Mouse (Mus musculus): ENCODE results near the gene Zbtb3. TPM values are rescaled to one million over a fixed set of nuclear protein-coding genes. Genes with fewer than 3 reads are reported as not detected.
A peak's percentile ranks its signal among the peaks of the same experiment; 100 is the strongest.

Zbtb3 gene
- total RNA-seq, 1 experiment from 2014 or later: 1.1 TPM

DNA sequence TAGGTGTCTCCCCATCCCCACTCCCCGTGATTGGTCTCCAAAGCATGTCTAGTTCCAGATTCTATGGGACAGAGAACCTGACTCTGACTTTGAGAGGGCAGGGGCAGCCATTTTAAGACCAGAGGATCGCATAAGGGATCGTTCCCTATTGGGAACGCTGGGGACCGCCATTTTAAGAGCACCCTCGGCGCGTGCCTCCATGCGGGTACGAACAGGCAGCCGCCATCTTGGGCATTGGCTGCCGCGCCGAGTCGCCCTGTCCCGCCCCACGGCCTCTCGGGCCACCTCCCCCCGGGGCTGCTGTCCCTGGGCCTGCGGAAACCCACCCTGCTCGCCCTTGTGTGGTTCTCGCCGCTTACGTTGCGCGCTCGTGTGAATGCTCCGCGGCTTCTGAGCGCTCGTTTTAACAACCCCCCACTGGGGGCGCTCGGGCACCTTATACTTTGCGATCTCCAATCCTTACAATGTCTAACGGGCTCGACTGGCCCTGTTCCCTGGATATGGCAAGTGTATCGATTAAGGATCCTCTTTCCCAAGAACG, 35.0 kb downstream of the Zbtb3 start, which contains the start of gene Bscl2:
TSS of gene Bscl2 (plus strand) at position 217 of the 541 bp plus-strand sequence.
- peak; percentile 80 for ATAC-seq (replicated peaks; ENCODE audit: insufficient number of reproducible peaks, low FRiP score, low TSS enrichment, poor library complexity, severe bottlenecking)

DNA sequence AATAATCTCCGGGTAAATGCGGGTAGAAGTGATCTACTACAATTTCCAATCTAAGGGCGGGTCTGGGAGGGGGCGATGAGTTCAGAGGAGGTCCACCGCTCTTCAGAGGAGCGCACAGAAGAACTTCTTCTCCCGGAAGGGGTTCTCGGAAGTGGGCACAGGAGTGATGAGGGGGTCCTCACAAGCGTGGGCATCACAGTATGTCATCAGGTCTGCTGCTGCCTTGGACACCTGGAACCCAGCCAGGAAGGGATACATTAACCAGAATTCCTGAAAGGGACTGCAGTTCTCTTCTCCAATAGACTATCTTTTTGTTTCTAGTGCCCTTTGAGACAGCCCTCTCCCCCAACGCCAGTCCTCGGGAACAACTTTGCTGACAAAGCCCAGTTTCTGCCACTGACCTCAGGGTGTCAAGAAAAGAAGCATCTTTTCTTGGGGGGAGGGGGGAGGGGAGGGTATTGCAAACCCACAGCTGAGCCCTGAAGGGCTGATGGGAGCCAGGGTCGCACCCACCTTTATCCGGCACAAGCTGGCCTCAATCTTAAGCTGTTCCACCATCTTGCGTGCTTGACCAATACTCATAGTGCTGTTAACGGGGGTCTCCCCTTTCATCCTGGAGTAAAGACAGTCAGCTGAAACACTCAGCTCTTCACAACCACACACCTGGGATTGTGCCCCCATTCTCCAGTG, 35.8 kb downstream of the Zbtb3 start:
- ATAC-seq (replicated peaks; ENCODE audit: insufficient number of reproducible peaks, low FRiP score, low TSS enrichment, poor library complexity, severe bottlenecking): no peak

DNA sequence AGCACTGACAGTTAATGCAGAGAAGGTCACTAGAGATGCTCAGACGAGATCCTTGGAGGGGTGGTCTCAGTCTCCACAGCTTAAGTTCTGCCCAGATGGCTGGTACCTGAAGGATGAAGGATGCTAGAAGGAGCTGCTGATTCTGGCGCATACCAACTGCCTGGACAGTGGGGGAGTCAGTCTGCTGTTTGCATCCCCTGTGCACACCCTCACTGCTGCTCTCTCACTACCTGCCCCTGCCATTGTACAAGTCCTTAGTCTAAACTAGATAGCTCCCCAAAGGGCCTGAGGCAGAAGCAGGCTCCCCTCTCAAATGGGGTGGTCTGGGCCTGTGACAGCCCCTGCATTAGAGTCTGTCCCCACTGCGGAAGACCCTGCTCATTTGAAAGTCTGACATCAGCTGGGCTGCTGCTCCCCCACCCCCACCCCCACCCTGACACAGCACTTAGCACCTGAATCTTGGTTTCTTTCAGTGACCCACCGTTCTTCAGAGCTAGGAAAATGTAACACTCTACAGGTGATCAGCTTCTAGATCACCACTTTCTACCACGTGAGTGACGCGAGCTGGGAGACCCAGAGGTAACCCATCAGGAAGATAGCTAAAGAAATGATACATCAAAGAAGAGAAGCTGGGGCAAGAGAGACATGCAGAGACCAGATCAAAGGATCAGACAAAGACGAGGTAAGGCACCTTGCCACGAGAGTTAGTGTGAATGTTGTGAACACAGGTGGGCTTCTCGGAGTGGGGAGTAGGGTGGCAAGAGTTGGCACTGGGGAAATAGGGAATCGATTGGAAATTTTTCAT, 37.0 kb downstream of the Zbtb3 start, which contains the start of gene Gng3:
TSS of gene Gng3 (minus strand) at position 92 of the 805 bp plus-strand sequence.
- no peak for ATAC-seq (replicated peaks; ENCODE audit: insufficient number of reproducible peaks, low FRiP score, low TSS enrichment, poor library complexity, severe bottlenecking)

DNA sequence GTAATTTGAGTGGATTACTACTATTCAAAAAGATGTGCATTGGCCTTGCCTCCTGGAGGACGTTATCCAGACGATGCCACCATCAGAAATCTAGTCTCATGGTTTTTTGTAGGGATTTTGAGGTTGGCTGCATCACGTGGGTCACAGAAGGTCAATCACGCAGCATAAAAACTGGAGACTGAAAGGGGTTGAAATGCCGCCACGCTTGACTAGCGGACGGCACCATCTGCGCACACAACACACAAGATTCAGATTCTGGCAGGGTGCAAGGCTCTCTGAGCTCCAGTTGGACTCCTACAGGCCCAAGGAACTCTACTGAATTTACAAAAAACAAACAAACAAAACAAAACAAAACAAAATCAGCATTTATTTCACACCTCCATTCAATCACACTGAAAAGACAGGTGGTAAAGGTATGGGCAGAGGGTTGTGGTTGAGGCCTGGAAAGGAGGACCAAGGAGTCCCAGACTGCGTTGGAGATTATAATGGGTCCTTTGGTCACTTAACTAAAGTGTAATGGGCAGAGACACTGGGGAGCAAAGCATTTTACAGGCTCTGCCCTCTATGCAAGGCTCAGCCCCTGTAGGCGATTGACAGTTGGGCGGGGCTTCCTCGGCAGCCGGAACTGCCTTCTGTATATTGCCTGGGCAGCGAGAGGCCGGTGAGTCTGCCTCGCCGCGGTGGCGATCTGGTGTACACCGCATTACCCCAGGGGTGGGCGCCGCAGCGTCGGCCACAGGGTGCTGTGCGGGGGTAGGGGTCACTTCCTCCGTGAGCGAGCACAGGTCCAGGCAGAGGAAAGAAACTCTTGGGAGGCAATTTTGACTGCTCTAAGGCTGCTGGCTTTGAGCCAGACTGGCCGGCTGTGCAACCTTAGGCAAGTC, 37.8 kb downstream of the Zbtb3 start:
- ATAC-seq (replicated peaks; ENCODE audit: insufficient number of reproducible peaks, low FRiP score, low TSS enrichment, poor library complexity, severe bottlenecking): peak; percentile 52; the same call in 1 of the 2 replicates

DNA sequence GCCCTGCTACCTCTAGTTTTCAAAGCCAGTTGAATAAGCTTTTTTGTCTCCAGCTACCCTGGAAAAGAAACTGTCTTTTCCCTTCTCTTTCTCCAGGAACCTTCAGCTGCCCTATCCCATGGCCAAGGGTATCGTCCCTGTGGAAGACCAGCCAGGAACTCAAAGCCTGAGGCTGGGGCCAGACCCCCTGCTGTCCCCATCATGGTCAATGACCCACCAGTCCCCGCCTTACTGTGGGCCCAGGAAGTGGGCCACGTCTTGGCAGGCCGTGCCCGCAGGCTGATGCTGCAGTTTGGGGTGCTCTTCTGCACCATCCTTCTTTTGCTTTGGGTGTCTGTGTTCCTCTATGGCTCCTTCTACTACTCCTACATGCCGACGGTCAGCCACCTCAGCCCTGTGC, 38.7 kb downstream of the Zbtb3 start:
- ATAC-seq (replicated peaks; ENCODE audit: insufficient number of reproducible peaks, low FRiP score, low TSS enrichment, poor library complexity, severe bottlenecking): no peak

DNA sequence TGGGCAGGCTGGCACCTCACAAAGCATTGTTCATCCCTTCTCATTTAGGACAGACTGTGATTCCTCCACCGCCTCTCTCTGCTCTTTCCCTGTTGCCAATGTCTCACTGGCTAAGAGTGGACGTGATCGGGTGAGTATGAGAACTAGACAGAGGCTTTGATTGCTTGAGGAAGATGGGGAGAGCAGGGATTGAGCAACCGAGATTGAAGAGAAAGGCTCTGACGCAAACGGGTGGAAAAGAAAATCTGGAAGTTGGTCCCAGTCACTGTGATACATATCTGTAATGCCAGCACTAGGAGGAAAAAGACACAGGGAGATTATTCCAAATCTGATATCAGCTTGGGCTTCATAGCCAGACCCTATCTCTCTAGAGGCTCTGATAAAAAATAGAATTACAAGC, 40.6 kb downstream of the Zbtb3 start:
- ATAC-seq (replicated peaks; ENCODE audit: insufficient number of reproducible peaks, low FRiP score, low TSS enrichment, poor library complexity, severe bottlenecking): no peak

DNA sequence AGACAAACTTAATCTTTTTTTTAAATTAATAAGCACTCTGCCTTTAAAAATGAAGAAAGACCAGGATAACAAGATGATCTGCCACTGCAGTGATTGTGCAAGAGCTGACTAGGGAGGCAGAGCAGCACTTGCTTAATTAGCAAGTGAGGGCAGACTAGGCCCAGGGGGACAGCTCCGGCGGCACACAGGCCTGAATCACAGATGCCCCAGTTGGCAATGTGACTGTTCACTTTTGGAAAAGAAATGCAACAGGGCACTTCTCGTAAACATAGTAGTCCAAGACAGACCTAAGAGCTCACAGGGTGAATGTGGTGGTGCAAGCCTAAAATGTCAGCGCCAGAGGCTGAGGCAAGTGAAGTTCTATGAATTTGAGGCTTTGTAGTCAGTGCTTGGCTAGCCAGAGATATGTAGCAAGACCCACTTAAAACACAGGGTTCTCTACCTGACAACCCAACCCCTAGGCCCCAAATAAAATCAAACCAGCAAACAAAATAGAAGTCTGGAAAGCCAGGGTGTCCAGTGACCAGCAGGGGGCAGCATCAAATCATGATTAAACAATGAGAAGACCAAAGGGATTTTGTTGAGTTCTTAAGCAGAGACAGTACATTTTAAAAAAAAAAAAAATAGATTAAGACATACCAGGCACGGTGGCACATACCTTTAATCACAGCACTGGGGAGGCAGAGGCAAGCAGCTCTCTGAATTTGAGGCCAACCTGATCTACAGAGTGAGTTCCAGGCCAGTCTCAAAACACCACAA, 42.2 kb downstream of the Zbtb3 start:
- ATAC-seq (replicated peaks; ENCODE audit: insufficient number of reproducible peaks, low FRiP score, low TSS enrichment, poor library complexity, severe bottlenecking): 0 out of 2 replicates have a peak, but pooled peaks have one; percentile 15

DNA sequence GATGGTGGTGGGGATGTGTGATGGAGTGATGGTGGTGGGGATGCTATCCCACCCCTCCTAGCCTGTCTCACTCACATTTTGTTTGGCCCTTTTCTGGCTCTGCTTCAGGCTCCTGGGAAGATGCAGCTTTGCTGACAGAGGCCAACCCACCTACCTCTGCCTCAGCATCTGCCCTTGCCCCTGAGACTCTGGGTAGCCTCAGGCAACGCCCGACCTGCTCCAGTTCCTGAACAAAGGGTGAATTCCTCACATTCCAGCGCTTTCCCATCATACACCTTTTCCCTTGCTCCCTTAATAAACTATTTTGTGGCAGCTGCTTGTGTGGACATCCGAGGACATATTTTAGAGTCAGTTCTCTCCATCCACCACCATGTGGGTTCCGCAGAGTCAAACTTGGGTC, 46.0 kb downstream of the Zbtb3 start:
- ATAC-seq (replicated peaks; ENCODE audit: insufficient number of reproducible peaks, low FRiP score, low TSS enrichment, poor library complexity, severe bottlenecking): no peak

DNA sequence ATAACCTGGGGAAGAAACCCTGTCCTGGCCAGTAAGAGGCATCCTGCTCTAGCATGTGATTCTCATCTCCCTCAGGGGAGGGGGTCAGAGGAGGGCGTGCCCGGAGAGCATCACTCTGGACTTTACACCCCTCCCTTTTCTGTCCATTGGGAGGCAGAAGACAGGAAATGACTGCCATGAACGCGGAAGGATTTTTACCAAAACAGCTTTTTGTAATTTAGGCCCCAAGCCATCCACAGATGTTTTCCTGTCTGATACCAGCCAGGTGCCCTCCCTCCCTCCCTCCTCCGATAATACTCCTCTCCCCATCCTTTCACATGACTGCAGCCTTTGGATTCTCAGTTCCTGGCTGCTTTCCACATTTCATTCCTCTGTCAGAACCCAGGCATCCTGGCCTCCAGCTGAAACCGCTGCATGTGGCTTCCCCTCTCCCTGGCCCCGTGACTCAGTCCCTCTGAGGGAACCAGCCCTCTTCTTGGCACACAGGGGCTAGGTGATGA, 48.1 kb downstream of the Zbtb3 start, which contains the start of gene Lrrn4cl:
TSS of gene Lrrn4cl (plus strand) at position 367 of the 500 bp plus-strand sequence.
- no peak for ATAC-seq (replicated peaks; ENCODE audit: insufficient number of reproducible peaks, low FRiP score, low TSS enrichment, poor library complexity, severe bottlenecking)

DNA sequence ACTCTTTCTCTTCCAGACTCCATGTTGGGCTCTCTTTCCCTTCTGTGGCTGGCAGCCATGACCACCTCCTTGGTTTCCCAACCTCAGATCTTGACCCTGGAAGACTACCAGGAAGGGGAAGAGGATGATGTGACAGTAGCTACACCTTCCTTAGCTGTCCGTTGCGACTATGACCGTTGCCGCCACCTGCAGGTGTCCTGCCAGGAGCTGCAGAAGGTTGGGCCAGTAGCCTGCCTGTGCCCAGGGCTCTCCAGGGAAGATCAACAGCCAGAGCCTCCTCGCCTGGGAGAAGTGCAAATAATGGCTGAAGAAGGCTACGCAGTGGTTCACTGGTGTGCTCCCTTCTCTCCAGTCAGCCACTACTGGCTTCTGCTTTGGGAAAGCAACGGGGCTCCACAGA, 49.3 kb downstream of the Zbtb3 start:
- ATAC-seq (replicated peaks; ENCODE audit: insufficient number of reproducible peaks, low FRiP score, low TSS enrichment, poor library complexity, severe bottlenecking): no peak

DNA sequence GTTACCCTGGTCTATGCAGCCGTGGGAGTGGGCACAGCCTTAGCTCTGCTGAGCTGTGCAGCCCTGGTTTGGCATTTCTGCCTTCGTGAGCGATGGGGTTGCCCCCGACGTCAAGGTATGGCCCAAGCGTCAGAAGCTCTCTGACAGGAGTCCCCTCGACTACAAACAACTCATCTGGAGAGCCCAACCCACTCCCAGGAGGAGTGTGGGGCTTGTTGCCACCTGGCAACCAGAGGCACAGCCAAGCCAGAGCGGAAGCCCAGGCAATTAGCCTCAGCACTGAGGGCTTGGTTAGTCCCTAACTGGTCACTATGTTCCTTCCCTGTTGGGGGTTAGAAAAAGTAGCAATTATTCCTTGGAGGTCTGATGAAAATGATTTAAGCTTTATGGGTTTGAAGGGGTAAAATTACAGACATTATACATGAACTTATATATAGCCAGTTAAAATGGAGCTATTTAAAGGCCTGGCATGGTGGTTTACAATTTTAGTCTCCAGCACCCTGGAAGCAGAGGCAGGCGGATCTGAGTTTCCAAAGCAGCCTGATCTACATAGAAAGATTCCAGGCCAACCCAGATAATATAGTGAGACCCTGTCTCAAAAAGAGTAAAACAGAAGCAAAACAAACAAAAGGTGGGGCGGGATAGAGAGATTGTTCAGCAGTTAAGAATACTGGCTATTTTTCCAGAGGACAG, 50.0 kb downstream of the Zbtb3 start:
- ATAC-seq (replicated peaks; ENCODE audit: insufficient number of reproducible peaks, low FRiP score, low TSS enrichment, poor library complexity, severe bottlenecking): no peak

DNA sequence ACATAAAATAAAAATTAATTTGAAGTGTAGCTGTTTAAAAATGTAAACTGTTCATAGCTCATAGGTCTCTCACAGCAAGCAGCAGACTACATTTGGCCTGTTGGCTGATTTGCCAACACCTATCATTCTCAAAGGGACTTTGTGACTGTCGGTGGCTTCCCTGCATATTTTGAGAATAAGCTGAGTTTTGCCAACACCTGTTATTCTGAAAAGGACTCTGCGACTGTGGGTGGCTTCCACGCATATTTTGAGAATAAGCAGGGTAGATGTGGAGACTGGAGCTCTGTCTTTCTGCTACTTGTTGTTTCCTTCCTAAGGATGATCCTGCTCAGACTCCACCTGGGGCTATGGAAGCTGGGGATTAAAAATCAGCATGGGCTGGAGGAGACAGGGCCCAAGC, 50.8 kb downstream of the Zbtb3 start:
- no peak for ATAC-seq (replicated peaks; ENCODE audit: insufficient number of reproducible peaks, low FRiP score, low TSS enrichment, poor library complexity, severe bottlenecking)

Other genes with a start within 250 kb of the Zbtb3 start
- gene Slc22a8, start 211.3 kb upstream of the Zbtb3 start, total RNA-seq (2017): 0.21 TPM in 1 of 3 replicates, not detected in the others
- gene Slc22a6, start 184.5 kb upstream of the Zbtb3 start, total RNA-seq (2017): not detected in 3 replicates
- not detected in 3 replicates for gene Chrm1, start 138.8 kb upstream of the Zbtb3 start, total RNA-seq (2017)
- 61.4 to 198 TPM (median 77.3 TPM) in 3 replicates for gene Slc3a2, start 79.2 kb upstream of the Zbtb3 start, total RNA-seq (2017)
- 32.5 to 68.4 TPM (median 56.6 TPM) in 3 replicates for gene Wdr74, start 66.7 kb upstream of the Zbtb3 start, total RNA-seq (2017)
- gene 1700092M07Rik, start 61.8 kb upstream of the Zbtb3 start, total RNA-seq (2017): 1.9 to 2.8 TPM in 2 of 3 replicates, not detected in the other
- gene Stx5a, start 61.1 kb upstream of the Zbtb3 start, total RNA-seq (2017): 105 to 173 TPM (median 138 TPM) in 3 replicates
- gene Nxf1, start 45.5 kb upstream of the Zbtb3 start, total RNA-seq (2017): 85.6 to 138 TPM (median 127 TPM) in 3 replicates
- gene Tmem223, start 31.6 kb upstream of the Zbtb3 start, total RNA-seq (2017): 10.2 to 19.0 TPM (median 12.6 TPM) in 3 replicates
- 86.6 to 115 TPM (median 101 TPM) in 3 replicates for gene Tmem179b, start 28.1 kb upstream of the Zbtb3 start, total RNA-seq (2017)
- gene Taf6l, start 16.1 kb upstream of the Zbtb3 start, total RNA-seq (2017): 2.0 to 11.4 TPM (median 4.5 TPM) in 3 replicates
- gene Polr2g, start 4.0 kb upstream of the Zbtb3 start, total RNA-seq (2017): 31.6 to 48.4 TPM (median 47.3 TPM) in 3 replicates
- gene Ttc9c, start 16.8 kb downstream of the Zbtb3 start, total RNA-seq (2017): 40.1 to 52.8 TPM (median 48.3 TPM) in 3 replicates
- gene Hnrnpul2, start 17.5 kb downstream of the Zbtb3 start, total RNA-seq (2017): 84.4 to 149 TPM (median 101 TPM) in 3 replicates
- 40.4 to 54.5 TPM (median 44.1 TPM) in 3 replicates for gene AC129217.1, start 27.2 kb downstream of the Zbtb3 start, total RNA-seq (2017)
- 25.1 to 34.8 TPM (median 30.9 TPM) in 3 replicates for gene Bscl2, start 34.9 kb downstream of the Zbtb3 start, total RNA-seq (2017)
- 0.39 to 0.64 TPM in 2 of 3 replicates, not detected in the other for gene Gng3, start 36.6 kb downstream of the Zbtb3 start, total RNA-seq (2017)
- 0.10 to 0.78 TPM (median 0.32 TPM) in 3 replicates for gene Lrrn4cl, start 48.2 kb downstream of the Zbtb3 start, total RNA-seq (2017)
- gene Ubxn1, start 68.9 kb downstream of the Zbtb3 start, total RNA-seq (2017): 200 to 274 TPM (median 220 TPM) in 3 replicates
- gene Uqcc3, start 78.4 kb downstream of the Zbtb3 start, total RNA-seq (2017): 45.0 to 55.1 TPM (median 54.5 TPM) in 3 replicates
- 18.1 to 52.5 TPM (median 21.3 TPM) in 3 replicates for gene Lbhd1, start 81.2 kb downstream of the Zbtb3 start, total RNA-seq (2017)
- not detected in 3 replicates for gene Gm49403, start 81.4 kb downstream of the Zbtb3 start, total RNA-seq (2017)
- gene 1810009A15Rik, start 86.3 kb downstream of the Zbtb3 start, total RNA-seq (2017): 62.5 to 90.9 TPM (median 65.3 TPM) in 3 replicates
- gene Gm49416, start 86.4 kb downstream of the Zbtb3 start, total RNA-seq (2017): not detected in 3 replicates
- gene Ints5, start 90.5 kb downstream of the Zbtb3 start, total RNA-seq (2017): 5.8 to 9.1 TPM (median 7.4 TPM) in 3 replicates
- gene Ganab, start 95.5 kb downstream of the Zbtb3 start, total RNA-seq (2017): 57.5 to 87.0 TPM (median 59.6 TPM) in 3 replicates
- 34.2 to 75.8 TPM (median 50.2 TPM) in 3 replicates for gene B3gat3, start 117.8 kb downstream of the Zbtb3 start, total RNA-seq (2017)
- gene Rom1, start 126.8 kb downstream of the Zbtb3 start, total RNA-seq (2017): 2.1 to 7.6 TPM (median 3.6 TPM) in 3 replicates
- 39.3 to 101 TPM (median 62.5 TPM) in 3 replicates for gene Eml3, start 127.0 kb downstream of the Zbtb3 start, total RNA-seq (2017)
- gene Mta2, start 139.3 kb downstream of the Zbtb3 start, total RNA-seq (2017): 129 to 201 TPM (median 158 TPM) in 3 replicates
- 14.8 to 16.9 TPM (median 16.7 TPM) in 3 replicates for gene Tut1, start 151.3 kb downstream of the Zbtb3 start, total RNA-seq (2017)
- 313 to 352 TPM (median 341 TPM) in 3 replicates for gene Eef1g, start 164.5 kb downstream of the Zbtb3 start, total RNA-seq (2017)
- gene Ahnak, start 186.7 kb downstream of the Zbtb3 start, total RNA-seq (2017): 408 to 1,020 TPM (median 414 TPM) in 3 replicates